Mouse (Mus musculus) kidney, adult 2 months (tissue): ENCODE results near the gene Dcx.

Source experiments
- CTCF ChIP-seq: fragments of 200-500 bp; conservative IDR thresholded peaks from 2 replicates; pipeline ENCODE4 v1.5.1; 2011; ENCODE audit warnings: low read depth, mild to moderate bottlenecking, control low read depth, low read length, moderate library complexity, mixed read lengths; ENCODE audit not compliant: insufficient read depth, insufficient read length
- POLR2A ChIP-seq: fragments of 200-500 bp; IDR thresholded peaks from one replicate; pipeline ENCODE4 v1.6.1; 2011; ENCODE audit warnings: low read depth, low read length, control low read depth

DNA sequence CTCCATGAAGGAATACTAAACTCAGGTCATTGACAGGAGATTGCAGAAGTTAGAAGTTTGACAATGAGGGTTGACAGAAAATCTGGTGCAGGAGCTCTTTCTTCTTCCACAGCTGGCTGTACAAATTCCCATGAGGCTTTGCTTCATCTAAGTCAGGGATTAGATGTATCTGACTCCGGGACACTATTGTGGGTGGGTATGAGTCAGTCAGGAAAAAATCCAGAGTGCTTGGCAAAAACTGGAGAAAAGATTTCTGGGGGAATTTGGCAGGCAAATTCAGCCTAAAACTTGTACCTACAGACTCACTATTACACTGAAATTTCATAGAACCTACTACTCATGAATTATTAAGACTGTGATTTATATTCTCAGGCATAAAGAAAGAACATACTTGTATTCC lies 117.2 kb downstream of the Dcx start:
- TF ChIP-seq POLR2A (no peak), CTCF (no peak)
